Mouse (Mus musculus) embryonic facial prominence, embryonic 11.5 days (tissue): Measurements from ENCODE around the gene Arhgef33. TPM values are rescaled to one million over a fixed set of nuclear protein-coding genes. Genes with fewer than 3 reads are reported as not detected.

ENCODE experiments used
- ATAC-seq: fragments of 200-750 bp; cut with Nextera tagmentation; replicated peaks from 2 replicates; pipeline ENCODE4 v1.8.0; 2017; ENCODE audit warnings: low read depth; ENCODE audit not compliant: insufficient number of reproducible peaks, low FRiP score, low TSS enrichment
- DNase-seq: peaks from one replicate; pipeline ENCODE4 v3.0.0-alpha.2; 2015; ENCODE audit warnings: low spot score
- H3K27ac ChIP-seq: fragments of 300-500 bp; sonication (generic); replicated peaks from 2 replicates; pipeline ENCODE4 v1.5.1; 2014; ENCODE audit warnings: mild to moderate bottlenecking, low read depth, low read length, control low read depth
- H3K27me3 ChIP-seq: fragments of 300-500 bp; sonication (generic); 2 replicates; pipeline ENCODE4 v1.6.1; 2014; ENCODE audit warnings: mild to moderate bottlenecking, low read length, moderate library complexity, mixed read lengths; ENCODE audit not compliant: control insufficient read depth, insufficient read depth
- H3K36me3 ChIP-seq: fragments of 300-500 bp; sonication (generic); replicated peaks from 2 replicates; pipeline ENCODE4 v1.6.1; 2014; ENCODE audit warnings: low read depth, mild to moderate bottlenecking, low read length, moderate library complexity, mixed read lengths; ENCODE audit not compliant: control insufficient read depth, insufficient read depth
- H3K4me1 ChIP-seq: fragments of 300-500 bp; sonication (generic); 2 replicates; pipeline ENCODE4 v1.6.1; 2014; ENCODE audit warnings: low read length, mixed read lengths; ENCODE audit not compliant: control insufficient read depth, insufficient read depth
- H3K4me2 ChIP-seq: fragments of 300-500 bp; sonication (generic); 2 replicates; pipeline ENCODE4 v1.6.1; 2014; ENCODE audit warnings: low read depth, mild to moderate bottlenecking, control low read depth, low read length, moderate library complexity
- H3K4me3 ChIP-seq: fragments of 300-500 bp; sonication (generic); 2 replicates; pipeline ENCODE4 v1.5.1; 2014; ENCODE audit warnings: low read depth, low read length, control low read depth
- H3K9ac ChIP-seq: fragments of 300-500 bp; sonication (generic); replicated peaks from 2 replicates; pipeline ENCODE4 v1.6.1; 2014; ENCODE audit warnings: mild to moderate bottlenecking, control low read depth, low read length
- H3K9me3 ChIP-seq: fragments of 300-500 bp; sonication (generic); replicated peaks from 2 replicates; pipeline ENCODE4 v1.6.1; 2016; ENCODE audit warnings: mild to moderate bottlenecking, low read length, inconsistent platforms, mixed read lengths; ENCODE audit not compliant: control insufficient read depth
- whole genome bisulfite sequencing: fragments of 180-500 bp; shearing (Covaris S2); extraction: QIAGEN DNeasy Blood & Tissue Kit; methylation state at CpG from one replicate; pipeline ENCODE4 v1.1.7; 2014; 5-methylcytosine and 5-hydroxymethylcytosine counted together
- polyA plus RNA-seq: library from polyadenylated mRNA; unstranded; fragments of >200 nt; fragmentation: Nextera tagmentation; extraction: Ambion mirVana; gene quantifications from 2 replicates; pipeline ENCODE4 v1.2.1, GENCODE M21; 2014

The Arhgef33 gene
- polyA plus RNA-seq, 1 experiment from 2014 or later, result 0.72 TPM

DNA sequence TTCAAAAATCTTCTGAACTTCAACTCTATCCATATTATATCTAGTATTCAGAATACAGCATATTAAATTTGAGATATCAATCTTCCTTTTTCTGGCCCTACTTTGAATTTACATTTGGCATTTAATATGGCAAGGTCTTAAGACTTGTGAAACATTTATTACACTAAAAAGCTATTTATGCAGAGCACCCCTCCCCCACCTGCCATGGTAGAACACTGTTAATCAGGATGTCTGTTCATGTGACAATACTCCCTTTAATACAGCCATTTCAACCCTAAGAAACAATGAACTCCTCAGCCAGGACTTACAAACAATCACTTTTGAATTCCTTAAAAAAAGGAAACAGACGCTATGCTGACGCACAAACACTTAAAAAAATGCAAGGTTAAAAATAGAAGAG lies 120.8 kb downstream of the Arhgef33 start:
- no peak overlapping the region for H3K9ac ChIP-seq
- no peak for ATAC-seq
- 76% methylated on average over 2 of the region's 2 CpGs for WGBS

DNA sequence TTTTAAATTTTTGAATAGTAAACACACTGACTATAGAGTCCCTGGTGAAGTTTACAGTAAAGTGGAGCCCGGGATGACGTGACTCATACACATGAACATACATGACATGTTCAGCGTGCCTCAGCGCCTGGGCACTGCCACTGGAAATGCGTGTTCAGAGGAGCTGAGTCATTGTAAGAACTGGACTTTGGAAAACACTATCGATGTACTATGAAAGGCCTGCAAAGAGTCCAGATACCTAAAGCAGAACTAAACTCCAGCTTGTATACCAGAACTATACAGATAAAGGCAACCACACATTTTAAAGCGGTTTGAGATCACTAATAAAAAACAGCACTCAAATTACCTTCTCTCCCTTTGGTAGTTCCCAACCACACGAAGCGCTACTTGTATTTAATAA lies 124.8 kb downstream of the Arhgef33 start:
- no peaks in the 10 kb centered on the region for H3K9me3 ChIP-seq
- no peaks in the 10 kb centered on the region for H3K27me3 ChIP-seq
- no peak overlapping the region for H3K9ac ChIP-seq
- ATAC-seq (no peak), DNase-seq (no peak)
- no peak overlapping the region for H3K4me2 ChIP-seq
- no peak overlapping the region for H3K27ac ChIP-seq
- no peak overlapping the region for H3K4me3 ChIP-seq
- H3K4me1 ChIP-seq, result no peaks in the 10 kb centered on the region
- H3K36me3 ChIP-seq, result no peaks in the 10 kb centered on the region; the same call in 1 of the 2 replicates
- 92% methylated on average over 9 of the region's 9 CpGs for WGBS

More for the DNA sequence above, 120.8 kb downstream of the Arhgef33 start:
- Histone ChIP-seq H3K9me3 (no peaks in the 10 kb centered on the region), H3K4me3 (no peak overlapping the region), H3K4me1 (no peaks in the 10 kb centered on the region), H3K27ac (no peak overlapping the region), H3K36me3 (peaks cover under 1% of the 10 kb centered on the region; the same call in 1 of the 2 replicates), H3K4me2 (no peak overlapping the region), H3K27me3 (no peaks in the 10 kb centered on the region)
- DNase-seq, result no peak

DNA sequence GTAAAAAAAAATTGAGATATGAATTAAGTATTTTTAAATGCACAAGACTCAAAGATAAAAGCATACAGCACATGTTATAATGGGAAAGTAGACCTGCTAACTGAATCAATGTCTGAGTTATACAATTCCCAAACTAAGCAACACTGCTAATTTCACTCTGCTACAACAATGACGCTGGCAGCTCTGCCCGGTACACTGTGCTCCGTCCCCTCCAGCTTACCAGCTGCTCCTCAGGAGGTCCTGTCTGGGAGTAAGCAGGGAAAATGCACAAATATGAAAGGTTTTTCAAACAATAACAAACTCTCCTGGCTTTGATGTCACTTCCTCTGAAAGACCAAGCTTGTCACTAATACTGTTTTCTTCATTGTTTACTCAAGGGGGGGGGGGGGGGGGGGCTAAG lies 127.2 kb downstream of the Arhgef33 start:
- H3K27ac ChIP-seq, result no peak overlapping the region
- H3K36me3 ChIP-seq, result no peaks in the 10 kb centered on the region; the same call in 1 of the 2 replicates
- H3K27me3 ChIP-seq, result no peaks in the 10 kb centered on the region
- no peaks in the 10 kb centered on the region for H3K4me1 ChIP-seq
- ATAC-seq (no peak), DNase-seq (no peak)
- H3K4me3 ChIP-seq, result no peak overlapping the region
- WGBS, result 79% methylated on average over 3 of the region's 3 CpGs
- no peak overlapping the region for H3K4me2 ChIP-seq
- H3K9me3 ChIP-seq, result no peaks in the 10 kb centered on the region
- no peak overlapping the region for H3K9ac ChIP-seq

DNA sequence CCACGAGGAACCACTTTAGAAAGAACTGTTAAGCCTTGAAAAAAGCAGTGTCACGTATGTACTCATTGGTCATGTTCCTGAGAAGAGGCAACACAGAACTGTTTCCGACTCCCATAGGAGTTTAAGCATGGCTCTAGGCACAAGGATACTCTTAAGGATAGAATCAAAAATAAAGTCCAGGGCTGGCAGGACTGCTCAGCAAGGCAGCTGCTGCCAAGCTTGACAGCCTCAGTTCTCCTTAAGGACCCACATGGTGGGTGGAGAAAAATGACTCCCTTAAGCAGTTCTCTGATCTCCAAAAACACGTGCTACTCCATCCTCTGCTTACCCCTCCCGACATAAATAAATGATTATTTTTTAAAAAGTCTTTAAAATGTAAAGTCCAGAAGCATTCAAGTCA lies 128.5 kb downstream of the Arhgef33 start:
- Histone ChIP-seq H3K9me3 (no peaks in the 10 kb centered on the region), H3K36me3 (no peaks in the 10 kb centered on the region; the same call in 1 of the 2 replicates), H3K27ac (no peak overlapping the region), H3K4me1 (no peaks in the 10 kb centered on the region), H3K4me2 (no peak overlapping the region), H3K9ac (no peak overlapping the region), H3K4me3 (no peak overlapping the region), H3K27me3 (no peaks in the 10 kb centered on the region)
- 87% methylated on average over 5 of the region's 5 CpGs for WGBS
- DNase-seq, result no peak
- ATAC-seq, result no peak

DNA sequence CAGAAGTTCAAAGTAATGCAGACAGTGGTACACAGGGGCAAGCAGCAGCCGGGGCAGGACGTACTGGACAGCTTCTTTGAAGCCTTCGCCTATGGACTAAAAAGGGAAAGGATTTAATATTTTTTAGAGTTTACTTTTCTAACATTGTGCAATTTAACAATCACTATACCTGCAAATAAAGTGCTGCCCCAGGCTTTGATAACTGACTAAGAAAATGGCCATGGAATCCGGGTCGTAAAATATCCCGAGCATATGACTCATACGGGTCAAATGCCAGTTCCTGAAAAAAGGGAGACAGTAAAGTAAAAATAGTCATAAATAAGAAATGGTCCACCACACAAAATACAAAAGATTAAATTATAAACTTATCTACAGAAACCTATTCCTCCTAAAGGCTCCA lies 138.2 kb downstream of the Arhgef33 start:
- Histone ChIP-seq H3K27ac (no peak overlapping the region), H3K36me3 (peaks cover 4% of the 10 kb centered on the region; the same call in 1 of the 2 replicates), H3K9ac (no peak overlapping the region), H3K27me3 (no peaks in the 10 kb centered on the region), H3K4me3 (no peak overlapping the region), H3K4me2 (no peak overlapping the region), H3K4me1 (no peaks in the 10 kb centered on the region), H3K9me3 (no peaks in the 10 kb centered on the region)
- ATAC-seq, result no peak
- DNase-seq, result no peak
- 91% methylated on average over 7 of the region's 7 CpGs for WGBS

DNA sequence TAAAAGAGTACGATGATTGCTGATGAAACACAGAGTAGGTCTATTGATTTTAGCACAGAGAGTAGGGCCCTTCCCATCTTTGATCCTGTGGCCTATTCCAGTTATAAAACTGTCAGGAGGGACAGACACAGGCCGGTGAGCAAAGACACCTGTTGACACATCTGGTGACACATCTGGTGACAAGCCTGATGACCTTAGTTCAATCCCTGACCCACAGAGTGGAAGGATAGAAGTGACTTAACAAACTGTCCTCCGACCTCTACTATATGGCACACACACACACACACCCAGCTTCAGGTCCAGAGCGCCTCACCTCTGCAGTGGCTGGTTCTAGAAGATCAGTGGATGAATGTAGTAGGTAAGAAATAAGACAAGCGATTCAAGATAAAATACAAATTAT lies 139.3 kb downstream of the Arhgef33 start:
- no peaks in the 10 kb centered on the region for H3K9me3 ChIP-seq
- peaks cover 4% of the 10 kb centered on the region; the same call in 1 of the 2 replicates for H3K36me3 ChIP-seq
- no peak overlapping the region for H3K27ac ChIP-seq
- H3K27me3 ChIP-seq, result no peaks in the 10 kb centered on the region
- WGBS, result 92% methylated on average over 5 of the region's 5 CpGs
- no peak overlapping the region for H3K4me2 ChIP-seq
- no peak overlapping the region for H3K4me3 ChIP-seq
- no peak for ATAC-seq
- no peak for DNase-seq
- H3K9ac ChIP-seq, result no peak overlapping the region
- no peaks in the 10 kb centered on the region for H3K4me1 ChIP-seq

Other genes with a start within 250 kb of the Arhgef33 start
- gene Hnrnpll, start 245.1 kb upstream of the Arhgef33 start, polyA plus RNA-seq, result 114 and 127 TPM in 2 replicates
- 22.3 and 26.1 TPM in 2 replicates for gene Galm, start 179.9 kb upstream of the Arhgef33 start, polyA plus RNA-seq
- 972 and 1,051 TPM in 2 replicates for gene Srsf7, start 100.1 kb upstream of the Arhgef33 start, polyA plus RNA-seq
- gene Ttc39d, start 99.9 kb upstream of the Arhgef33 start, polyA plus RNA-seq, result 0.14 TPM in 1 of 2 replicates, not detected in the other
- gene Gemin6, start 83.0 kb upstream of the Arhgef33 start, polyA plus RNA-seq, result 49.4 and 53.3 TPM in 2 replicates
- gene Morn2, start 17.2 kb upstream of the Arhgef33 start, polyA plus RNA-seq, result 22.4 and 26.1 TPM in 2 replicates
- gene Dhx57, start 16.9 kb upstream of the Arhgef33 start, polyA plus RNA-seq, result 19.1 and 20.8 TPM in 2 replicates
- gene Gm10190, start 66.1 kb downstream of the Arhgef33 start, polyA plus RNA-seq, result 1.6 and 2.2 TPM in 2 replicates
- gene Sos1, start 173.0 kb downstream of the Arhgef33 start, polyA plus RNA-seq, result 8.4 and 9.1 TPM in 2 replicates